Mouse (Mus musculus) midbrain, embryonic 15.5 days (tissue): ENCODE results near the gene Slc25a42. TPM values are rescaled to one million over a fixed set of nuclear protein-coding genes. Genes with fewer than 3 reads are reported as not detected.
A peak's percentile ranks its signal among the peaks of the same experiment; 100 is the strongest.

Experiments used
- ATAC-seq: fragments of 200-750 bp; cut with Nextera tagmentation; replicated peaks from 2 replicates; pipeline ENCODE4 v1.8.0; 2017; ENCODE audit warnings: moderate TSS enrichment
- H3K27ac ChIP-seq: fragments of 300-500 bp; sonication (generic); 2 replicates; pipeline ENCODE4 v1.5.1; 2015; ENCODE audit warnings: mild to moderate bottlenecking, inconsistent platforms
- H3K27me3 ChIP-seq: fragments of 300-500 bp; sonication (generic); replicated peaks from 2 replicates; pipeline ENCODE4 v1.6.1; 2015; ENCODE audit warnings: inconsistent platforms
- H3K36me3 ChIP-seq: fragments of 300-500 bp; sonication (generic); replicated peaks from 2 replicates; pipeline ENCODE4 v1.6.1; 2015; ENCODE audit warnings: inconsistent platforms
- H3K4me1 ChIP-seq: fragments of 300-500 bp; sonication (generic); 2 replicates; pipeline ENCODE4 v1.6.1; 2015; ENCODE audit warnings: inconsistent platforms
- H3K4me2 ChIP-seq: fragments of 300-500 bp; sonication (generic); 2 replicates; pipeline ENCODE4 v1.6.1; 2015; ENCODE audit warnings: inconsistent platforms, mild to moderate bottlenecking, moderate library complexity
- H3K4me3 ChIP-seq: fragments of 300-500 bp; sonication (generic); 2 replicates; pipeline ENCODE4 v1.5.1; 2015; ENCODE audit warnings: mild to moderate bottlenecking, inconsistent platforms
- H3K9ac ChIP-seq: fragments of 300-500 bp; sonication (generic); 2 replicates; pipeline ENCODE4 v1.6.1; 2015; ENCODE audit warnings: mild to moderate bottlenecking, inconsistent platforms
- H3K9me3 ChIP-seq: fragments of 300-500 bp; sonication (generic); 2 replicates; pipeline ENCODE4 v1.6.1; 2016; ENCODE audit warnings: inconsistent platforms
- WGBS: fragments of 180-500 bp; shearing (Covaris S2); methylation state at CpG from one replicate; pipeline ENCODE4 v1.1.7; 2015; ENCODE audit warnings: mixed read lengths; 5-methylcytosine and 5-hydroxymethylcytosine counted together
- polyA plus RNA-seq: library from polyadenylated mRNA; unstranded; fragments of >200 nt; fragmentation: Nextera tagmentation; extraction: Ambion mirVana; gene quantifications from 2 replicates; pipeline ENCODE4 v1.2.1, GENCODE M21; 2015

Slc25a42 gene
- polyA plus RNA-seq, 1 experiment from 2014 or later: 10.9 TPM

DNA sequence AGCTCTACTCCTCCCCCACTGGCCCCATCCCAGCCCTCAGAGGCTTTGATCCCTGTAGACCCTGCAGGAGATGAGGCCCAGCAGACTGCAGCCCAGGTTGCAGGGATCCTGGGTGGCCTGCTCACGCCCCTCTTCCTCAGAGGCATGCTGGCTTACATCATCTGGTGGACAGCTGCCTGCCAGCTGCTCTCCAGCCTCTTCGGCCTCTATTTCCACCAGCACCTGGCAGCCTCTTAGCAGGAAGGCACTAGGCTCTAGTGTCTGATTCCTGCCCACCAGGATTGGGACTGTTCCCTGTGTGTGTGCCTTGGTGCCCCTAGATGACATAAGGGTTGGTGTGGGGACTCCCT is 30.2 kb downstream of the Slc25a42 start:
- no peak overlapping the region for H3K4me2 ChIP-seq
- no peak for ATAC-seq
- 80% methylated on average over 2 of the region's 2 CpGs for WGBS

DNA sequence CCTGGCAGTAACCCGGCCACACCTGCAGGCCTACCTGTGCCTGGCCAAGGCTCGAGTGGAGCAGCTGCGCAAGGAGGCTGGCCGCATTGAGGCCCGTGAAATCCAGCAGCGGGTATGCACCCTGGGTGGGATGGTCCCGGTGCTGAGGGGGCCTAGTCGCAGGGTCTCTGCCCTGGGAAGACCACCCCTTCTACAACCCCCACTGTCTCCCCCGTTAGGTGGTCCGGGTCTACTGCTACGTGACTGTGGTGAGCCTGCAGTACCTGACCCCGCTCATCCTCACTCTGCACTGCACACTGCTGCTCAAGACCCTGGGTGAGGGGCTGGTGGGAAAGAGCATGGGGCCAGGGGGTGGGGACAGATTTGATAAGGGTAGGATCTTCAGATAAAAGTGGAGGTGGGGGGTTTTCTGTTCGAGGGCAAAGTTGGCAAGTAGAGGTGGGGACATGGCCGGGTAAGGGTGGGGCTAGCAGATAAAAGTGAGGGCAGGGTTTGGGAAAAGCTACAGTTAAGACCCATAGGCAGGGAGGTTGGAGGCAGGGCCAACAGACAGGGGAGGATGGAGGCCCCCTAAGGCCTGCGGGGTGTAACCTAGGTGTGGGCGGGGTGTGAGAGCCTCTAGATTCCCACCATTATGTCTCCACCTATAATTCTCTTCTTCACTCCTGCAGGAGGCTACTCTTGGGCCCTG is 30.7 kb downstream of the Slc25a42 start:
- ATAC-seq: no peak
- no peaks in the 10 kb centered on the region; the same call in 1 of the 2 replicates for H3K36me3 ChIP-seq
- no peaks in the 10 kb centered on the region for H3K4me1 ChIP-seq
- no peaks in the 10 kb centered on the region for H3K9me3 ChIP-seq
- no peak overlapping the region for H3K27ac ChIP-seq
- no peak overlapping the region for H3K9ac ChIP-seq
- 91% methylated on average over 16 of the region's 16 CpGs for WGBS
- no peak overlapping the region for H3K4me2 ChIP-seq
- H3K27me3 ChIP-seq: no peaks in the 10 kb centered on the region
- no peak overlapping the region for H3K4me3 ChIP-seq

More for the DNA sequence above, 30.2 kb downstream of the Slc25a42 start:
- Histone ChIP-seq H3K36me3 (no peaks in the 10 kb centered on the region; the same call in 1 of the 2 replicates), H3K4me3 (no peak overlapping the region), H3K27me3 (no peaks in the 10 kb centered on the region), H3K4me1 (no peaks in the 10 kb centered on the region), H3K9me3 (no peaks in the 10 kb centered on the region), H3K9ac (no peak overlapping the region), H3K27ac (no peak overlapping the region)

DNA sequence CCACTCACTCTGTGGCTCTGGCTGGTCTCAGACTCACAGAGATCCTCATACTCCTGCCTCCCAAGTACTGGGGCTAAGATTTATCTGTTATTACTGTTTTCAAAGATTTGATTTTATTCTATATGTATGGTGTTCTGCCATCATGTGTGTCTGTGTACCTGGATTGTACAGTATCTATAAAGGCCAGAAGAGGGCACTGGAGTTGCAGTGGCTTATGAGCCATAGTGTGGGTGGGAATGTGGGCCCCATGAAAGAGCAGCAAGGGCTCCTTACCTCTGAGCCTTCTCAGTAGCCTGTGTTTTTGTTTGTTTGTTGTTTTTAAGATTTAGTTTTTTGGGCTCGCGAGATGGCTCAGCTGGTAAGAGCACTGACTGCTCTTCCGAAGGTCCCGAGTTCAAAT is 33.0 kb downstream of the Slc25a42 start:
- H3K36me3 ChIP-seq: no peaks in the 10 kb centered on the region; the same call in 1 of the 2 replicates
- 93% methylated on average over 4 of the region's 4 CpGs for WGBS
- no peak overlapping the region for H3K9ac ChIP-seq

DNA sequence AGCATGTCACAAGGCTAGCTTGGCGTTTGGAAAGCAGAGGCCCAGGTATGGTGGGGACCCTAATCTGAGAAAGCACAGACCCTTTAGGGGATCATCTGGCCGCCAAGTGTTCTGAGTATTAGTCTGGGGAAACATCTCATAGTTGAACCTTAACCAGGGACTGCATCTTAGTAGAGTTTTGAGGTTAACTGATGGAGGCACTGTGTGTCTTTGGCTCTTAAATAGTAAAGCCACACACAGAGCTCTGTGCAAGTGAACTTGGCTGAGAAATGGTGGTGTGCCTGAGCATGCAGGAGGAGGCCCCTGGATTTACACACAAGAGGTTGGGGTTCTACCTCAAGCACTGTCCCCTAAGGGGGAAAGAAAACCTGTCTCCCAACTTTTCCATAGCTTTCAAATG is 33.9 kb downstream of the Slc25a42 start:
- 97% methylated on average over 2 of the region's 2 CpGs for WGBS
- ATAC-seq: no peak
- no peak overlapping the region for H3K9ac ChIP-seq
- no peak overlapping the region for H3K27ac ChIP-seq
- no peak overlapping the region for H3K4me2 ChIP-seq
- no peaks in the 10 kb centered on the region for H3K27me3 ChIP-seq
- no peak overlapping the region for H3K4me3 ChIP-seq
- no peaks in the 10 kb centered on the region for H3K9me3 ChIP-seq
- peaks cover 7% of the 10 kb centered on the region for H3K4me1 ChIP-seq
- no peaks in the 10 kb centered on the region; the same call in 1 of the 2 replicates for H3K36me3 ChIP-seq

More for the DNA sequence above, 33.0 kb downstream of the Slc25a42 start:
- no peak overlapping the region for H3K4me2 ChIP-seq
- no peak for ATAC-seq
- H3K9me3 ChIP-seq: no peaks in the 10 kb centered on the region
- H3K27ac ChIP-seq: no peak overlapping the region
- no peak overlapping the region for H3K4me3 ChIP-seq
- no peaks in the 10 kb centered on the region; the same call in 1 of the 2 replicates for H3K4me1 ChIP-seq
- no peaks in the 10 kb centered on the region for H3K27me3 ChIP-seq

DNA sequence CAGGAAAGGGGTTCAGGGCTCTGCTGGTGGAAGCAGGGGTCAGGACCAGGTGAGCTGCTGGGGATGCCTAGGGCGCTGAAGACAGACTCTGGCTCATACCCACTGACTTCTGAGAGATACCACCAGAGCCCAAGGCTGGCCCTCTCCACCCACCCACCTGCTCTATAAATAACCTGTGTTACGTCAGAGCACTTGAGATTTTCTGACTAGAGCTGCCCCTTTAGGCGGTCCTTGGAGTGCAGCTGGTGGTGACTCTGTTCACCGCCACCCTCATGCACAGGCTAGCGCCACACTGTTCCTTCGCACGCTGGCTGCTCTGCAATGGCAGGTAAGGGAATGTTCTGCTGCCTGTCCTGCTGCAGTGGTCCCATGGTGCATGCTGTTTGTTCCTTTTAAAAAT is 38.0 kb downstream of the Slc25a42 start:
- H3K4me2 ChIP-seq: no peak overlapping the region
- H3K27me3 ChIP-seq: no peaks in the 10 kb centered on the region
- H3K27ac ChIP-seq: no peak overlapping the region
- H3K4me1 ChIP-seq: peaks cover 16% of the 10 kb centered on the region
- H3K9me3 ChIP-seq: no peaks in the 10 kb centered on the region
- no peak overlapping the region for H3K9ac ChIP-seq
- H3K36me3 ChIP-seq: no peaks in the 10 kb centered on the region
- no peak for ATAC-seq
- WGBS: 94% methylated on average over 7 of the region's 7 CpGs
- no peak overlapping the region for H3K4me3 ChIP-seq

DNA sequence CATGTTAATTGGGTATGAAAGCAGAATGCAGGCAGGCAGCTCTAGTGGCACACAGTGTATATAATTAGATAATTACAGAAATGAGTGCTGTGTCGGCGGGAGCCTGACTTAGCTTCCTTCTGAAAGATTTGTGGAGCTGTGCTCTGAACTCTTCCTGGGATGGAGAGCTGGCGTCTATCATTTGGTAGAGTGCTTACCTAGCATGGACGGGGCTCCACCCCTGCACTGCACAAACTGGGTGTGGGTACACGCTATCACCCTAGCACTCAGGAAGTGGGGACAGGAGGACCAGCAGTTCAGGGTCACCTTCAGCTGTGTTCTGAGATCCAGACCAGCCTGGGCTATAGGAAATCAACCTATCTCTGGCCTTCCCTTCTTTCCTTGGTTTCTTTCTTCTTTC is 38.8 kb downstream of the Slc25a42 start:
- ATAC-seq: no peak
- H3K36me3 ChIP-seq: no peaks in the 10 kb centered on the region
- H3K4me2 ChIP-seq: peak overlapping the region; percentile 59; the same call in 1 of the 2 replicates
- WGBS: 87% methylated on average over 5 of the region's 5 CpGs
- H3K27me3 ChIP-seq: no peaks in the 10 kb centered on the region
- H3K9me3 ChIP-seq: no peaks in the 10 kb centered on the region
- H3K27ac ChIP-seq: no peak overlapping the region
- H3K9ac ChIP-seq: no peak overlapping the region
- peaks cover 16% of the 10 kb centered on the region for H3K4me1 ChIP-seq
- H3K4me3 ChIP-seq: no peak overlapping the region

DNA sequence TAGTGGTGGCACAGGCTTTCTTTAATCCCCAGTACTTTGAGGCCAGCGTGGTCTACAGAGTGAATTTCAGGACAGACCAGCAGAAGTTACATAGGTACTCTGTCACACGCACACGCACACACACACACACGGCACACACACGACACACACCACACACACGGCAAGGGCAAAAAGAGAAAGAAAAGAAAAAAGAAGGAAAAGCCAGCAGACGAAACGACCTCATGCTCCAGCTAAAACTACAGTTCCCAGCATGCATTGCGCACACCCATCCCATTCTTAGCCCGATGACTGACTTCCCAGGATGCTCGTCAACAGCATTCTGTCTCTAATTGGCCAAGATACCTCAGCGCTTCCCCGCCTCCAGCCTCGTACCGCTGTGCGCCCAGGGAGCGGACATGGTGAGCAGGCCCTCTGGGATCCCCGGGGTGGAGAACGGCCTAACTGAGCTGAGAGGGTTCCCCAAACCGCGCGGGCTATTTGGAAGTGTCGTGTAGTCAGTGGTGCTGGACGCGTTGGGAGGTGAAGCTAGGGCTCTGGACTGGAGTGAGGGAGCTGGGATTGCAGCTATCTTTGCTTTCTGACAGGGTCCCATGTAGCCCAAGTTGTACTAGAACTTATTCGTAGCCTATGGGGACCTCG is 39.9 kb downstream of the Slc25a42 start, which contains the start of gene Tmem161a:
Gene Tmem161a (plus strand): TSS at position 314 of the 639 bp plus-strand sequence.
- Histone ChIP-seq H3K4me1 (peaks cover 16% of the 10 kb centered on the region), H3K4me2 (peak within 1 kb of the TSS; percentile 59), H3K36me3 (no peaks in the 10 kb centered on the region), H3K27me3 (no peaks in the 10 kb centered on the region), H3K4me3 (peak within 1 kb of the TSS; percentile 84), H3K27ac (peak within 1 kb of the TSS; percentile 69; the same call in 1 of the 2 replicates), H3K9me3 (no peaks in the 10 kb centered on the region), H3K9ac (peak within 1 kb of the TSS; percentile 91)
- 2% methylated on average over 27 of the region's 27 CpGs for WGBS
- ATAC-seq: peak; percentile 96

DNA sequence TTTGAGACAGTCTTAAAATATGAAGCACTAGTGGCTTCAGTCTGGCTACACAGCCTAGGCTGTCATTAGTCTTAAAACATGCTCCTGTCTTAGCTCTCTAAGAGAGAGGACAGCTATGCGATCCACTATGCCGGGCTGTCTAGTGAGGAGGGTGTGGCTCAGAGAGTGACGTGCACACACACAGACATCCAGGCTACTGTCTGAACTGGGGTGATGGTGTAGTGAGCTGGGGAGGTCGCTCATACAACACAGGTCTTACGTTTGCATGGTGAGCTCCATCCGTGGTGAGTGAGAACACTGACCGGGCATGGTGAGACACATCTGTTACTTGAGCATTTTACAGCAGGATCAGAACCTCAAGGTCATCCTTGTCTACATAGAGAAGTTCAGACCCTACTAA is 40.9 kb downstream of the Slc25a42 start:
- ATAC-seq: no peak
- H3K9me3 ChIP-seq: no peaks in the 10 kb centered on the region
- no peak overlapping the region for H3K9ac ChIP-seq
- no peak overlapping the region for H3K4me2 ChIP-seq
- no peak overlapping the region for H3K27ac ChIP-seq
- whole genome bisulfite sequencing: 90% methylated on average over 7 of the region's 7 CpGs
- no peak overlapping the region for H3K4me3 ChIP-seq
- H3K27me3 ChIP-seq: 0 out of 2 replicates have a peak, but pooled peaks cover 3% of the 10 kb centered on the region
- H3K4me1 ChIP-seq: peaks cover 23% of the 10 kb centered on the region
- H3K36me3 ChIP-seq: no peaks in the 10 kb centered on the region

DNA sequence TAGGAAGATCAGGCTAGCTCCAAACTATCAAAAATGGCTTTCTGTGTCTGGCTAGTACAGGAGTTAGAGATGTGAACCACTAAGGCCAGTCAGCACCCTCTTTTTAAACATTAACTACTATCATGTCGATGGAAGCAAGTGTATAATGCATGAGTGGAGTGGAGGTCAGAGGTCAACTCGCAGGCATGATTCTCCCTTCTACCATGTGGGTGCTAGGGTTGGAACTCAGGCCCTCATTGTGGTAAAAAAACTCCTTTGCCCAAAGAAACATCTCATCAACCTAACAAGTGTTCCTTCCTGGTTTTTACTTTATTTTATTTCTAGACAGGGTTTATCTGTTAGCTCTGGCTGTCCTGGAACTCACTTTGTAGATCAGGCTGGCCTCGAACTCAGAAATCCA is 41.4 kb downstream of the Slc25a42 start:
- Histone ChIP-seq H3K27me3 (0 out of 2 replicates have a peak, but pooled peaks cover 5% of the 10 kb centered on the region), H3K9me3 (no peaks in the 10 kb centered on the region), H3K4me2 (no peak overlapping the region), H3K4me1 (peaks cover 23% of the 10 kb centered on the region), H3K27ac (no peak overlapping the region), H3K36me3 (no peaks in the 10 kb centered on the region), H3K9ac (no peak overlapping the region), H3K4me3 (no peak overlapping the region)
- WGBS: 82% methylated on average over 3 of the region's 3 CpGs
- no peak for ATAC-seq

DNA sequence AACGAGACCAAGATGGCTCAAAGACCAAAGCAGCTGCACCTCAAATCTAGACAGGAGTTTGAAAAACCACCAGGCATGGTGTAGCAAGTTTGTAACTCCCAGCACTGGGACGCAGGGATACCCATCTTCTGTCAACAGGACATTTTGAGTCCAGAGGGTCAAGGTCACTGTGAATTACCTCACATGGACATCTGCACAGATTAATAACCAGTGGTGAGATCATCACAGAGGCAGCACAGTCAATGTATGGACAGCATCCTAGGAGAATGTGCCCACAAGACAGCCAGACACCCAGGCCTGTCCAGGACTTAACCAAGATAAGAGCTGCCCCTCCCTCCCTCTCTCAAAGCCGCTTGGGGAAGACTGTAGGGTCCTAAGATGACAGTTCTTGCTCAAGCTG is 42.0 kb downstream of the Slc25a42 start:
- Histone ChIP-seq H3K27ac (no peak overlapping the region), H3K4me3 (no peak overlapping the region), H3K9me3 (no peaks in the 10 kb centered on the region), H3K9ac (no peak overlapping the region), H3K36me3 (no peaks in the 10 kb centered on the region), H3K4me1 (peaks cover 23% of the 10 kb centered on the region), H3K4me2 (no peak overlapping the region), H3K27me3 (peaks cover 9% of the 10 kb centered on the region; the same call in 1 of the 2 replicates)
- 88% methylated on average over 3 of the region's 3 CpGs for WGBS
- no peak for ATAC-seq

DNA sequence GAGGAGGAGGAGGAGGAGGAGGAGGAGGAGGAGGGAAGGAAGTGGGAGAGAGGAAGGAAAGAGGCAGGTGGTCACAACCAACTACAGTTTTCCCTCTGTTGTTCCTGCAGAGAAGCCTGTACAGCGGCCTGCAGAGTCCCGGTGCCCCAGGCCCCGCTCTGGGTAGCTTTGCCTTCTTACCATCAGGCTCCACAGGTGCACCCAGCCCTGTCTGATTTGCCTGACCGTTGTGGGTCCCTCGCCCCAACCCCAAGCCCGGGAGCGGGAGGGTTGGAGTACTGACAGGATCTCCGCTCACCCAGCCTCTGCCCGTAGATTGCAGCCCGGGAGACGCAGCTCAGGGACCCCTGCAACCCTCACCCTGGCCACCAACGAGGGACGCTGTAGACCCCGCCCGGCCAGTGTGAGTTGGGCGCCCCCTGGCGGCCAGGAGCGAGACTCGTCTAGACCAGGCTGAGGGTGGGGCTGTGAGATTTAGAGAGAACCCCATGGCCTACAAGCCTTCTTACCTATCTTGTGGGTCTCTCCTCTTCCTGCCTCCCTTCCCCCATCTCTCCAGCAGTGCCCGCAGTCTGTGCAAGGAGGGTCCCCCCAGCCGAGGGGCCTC is 45.5 kb downstream of the Slc25a42 start:
- peak overlapping the region; percentile 28 for H3K4me3 ChIP-seq
- peak overlapping the region; percentile 57 for H3K4me2 ChIP-seq
- no peak overlapping the region for H3K9ac ChIP-seq
- no peaks in the 10 kb centered on the region for H3K36me3 ChIP-seq
- peak; percentile 81 for ATAC-seq
- H3K9me3 ChIP-seq: no peaks in the 10 kb centered on the region
- H3K27ac ChIP-seq: no peak overlapping the region
- WGBS: 2% methylated on average over 21 of the region's 21 CpGs
- H3K27me3 ChIP-seq: peaks cover 12% of the 10 kb centered on the region; the same call in 1 of the 2 replicates
- peaks cover 8% of the 10 kb centered on the region for H3K4me1 ChIP-seq

DNA sequence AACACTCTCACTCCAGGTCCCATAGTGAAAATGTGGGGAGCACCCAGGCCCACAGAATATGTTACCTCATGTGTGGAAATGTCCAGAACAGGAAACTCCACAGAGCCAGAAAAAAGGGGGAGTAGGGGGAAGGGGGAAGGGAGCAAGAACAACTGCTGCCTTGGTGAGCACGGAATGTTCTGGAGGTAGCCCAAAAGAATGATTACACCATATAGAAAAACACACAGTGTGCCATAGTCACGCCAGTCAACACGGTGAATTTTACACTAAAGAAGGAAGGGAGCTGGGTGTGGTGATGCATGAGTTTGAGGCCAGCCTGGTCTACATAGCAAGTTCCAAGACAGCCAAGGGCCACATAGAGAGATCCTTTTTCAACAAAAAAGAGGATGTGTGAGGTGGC is 48.8 kb downstream of the Slc25a42 start:
- H3K36me3 ChIP-seq: no peaks in the 10 kb centered on the region
- H3K27ac ChIP-seq: no peak overlapping the region
- peaks cover 12% of the 10 kb centered on the region for H3K4me1 ChIP-seq
- H3K4me3 ChIP-seq: no peak overlapping the region
- no peak overlapping the region for H3K9ac ChIP-seq
- 92% methylated on average over 3 of the region's 3 CpGs for WGBS
- ATAC-seq: no peak
- no peak overlapping the region for H3K4me2 ChIP-seq
- peaks cover 12% of the 10 kb centered on the region; the same call in 1 of the 2 replicates for H3K27me3 ChIP-seq
- H3K9me3 ChIP-seq: no peaks in the 10 kb centered on the region
